Mouse (Mus musculus): ENCODE measurements around the gene Entpd7. TPM values are rescaled to one million over a fixed set of nuclear protein-coding genes. Genes with fewer than 3 reads are reported as not detected.

Gene Entpd7
- polyA plus RNA-seq, 1 experiment from 2014 or later = 8.1 TPM

DNA sequence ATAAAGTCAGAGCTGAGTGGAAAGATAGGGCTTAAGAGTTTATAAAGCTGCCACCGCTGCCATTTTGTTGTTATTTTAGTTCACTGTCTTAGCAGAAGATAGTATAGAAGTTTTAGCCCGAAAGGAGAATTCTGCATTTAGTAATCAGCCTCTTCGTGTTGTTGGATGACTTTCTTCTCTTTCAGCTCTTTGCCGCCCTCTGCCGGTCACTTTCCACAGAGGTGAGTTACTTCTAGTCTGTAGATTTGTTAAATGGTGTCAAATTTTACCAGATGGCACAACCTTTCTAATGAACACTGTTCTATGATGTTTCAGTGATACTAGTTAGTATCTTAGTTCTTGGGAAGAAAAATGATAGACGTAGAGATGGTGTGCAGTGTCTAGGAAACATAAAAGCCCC lies 71.0 kb downstream of the Entpd7 start:
- no peaks in the 10 kb centered on the region for H3K9me3 ChIP-seq (ENCODE audit: control insufficient read depth, low read length)
- ATAC-seq (ENCODE audit: low FRiP score, low TSS enrichment) (0 out of 2 replicates have a peak, but pooled peaks have one; percentile 34), DNase-seq (ENCODE audit: low spot score) (peak; percentile 85)
- WGBS = 23% methylated on average over 6 of the region's 6 CpGs
- no peaks in the 10 kb centered on the region for H3K27me3 ChIP-seq (ENCODE audit: control insufficient read depth, insufficient read depth, low read length)
- H3K4me2 ChIP-seq (replicated peaks; ENCODE audit: low read depth) = no peak overlapping the region
- H3K9ac ChIP-seq (ENCODE audit: low read length) = no peak overlapping the region
- TF ChIP-seq CTCF (IDR thresholded peaks at IDR 0.05; ENCODE audit: low read depth) = peak; percentile 87
- no peak for TF ChIP-seq EP300 (optimal IDR thresholded peaks at IDR 0.05)
- H3K4me3 ChIP-seq (ENCODE audit: low read depth, low read length) = no peak overlapping the region
- H3K36me3 ChIP-seq (ENCODE audit: control insufficient read depth, insufficient read depth, low read length) = no peaks in the 10 kb centered on the region
- H3K4me1 ChIP-seq (replicated peaks; ENCODE audit: control insufficient read depth, insufficient read depth) = no peaks in the 10 kb centered on the region
- no peak overlapping the region for H3K27ac ChIP-seq (replicated peaks)

DNA sequence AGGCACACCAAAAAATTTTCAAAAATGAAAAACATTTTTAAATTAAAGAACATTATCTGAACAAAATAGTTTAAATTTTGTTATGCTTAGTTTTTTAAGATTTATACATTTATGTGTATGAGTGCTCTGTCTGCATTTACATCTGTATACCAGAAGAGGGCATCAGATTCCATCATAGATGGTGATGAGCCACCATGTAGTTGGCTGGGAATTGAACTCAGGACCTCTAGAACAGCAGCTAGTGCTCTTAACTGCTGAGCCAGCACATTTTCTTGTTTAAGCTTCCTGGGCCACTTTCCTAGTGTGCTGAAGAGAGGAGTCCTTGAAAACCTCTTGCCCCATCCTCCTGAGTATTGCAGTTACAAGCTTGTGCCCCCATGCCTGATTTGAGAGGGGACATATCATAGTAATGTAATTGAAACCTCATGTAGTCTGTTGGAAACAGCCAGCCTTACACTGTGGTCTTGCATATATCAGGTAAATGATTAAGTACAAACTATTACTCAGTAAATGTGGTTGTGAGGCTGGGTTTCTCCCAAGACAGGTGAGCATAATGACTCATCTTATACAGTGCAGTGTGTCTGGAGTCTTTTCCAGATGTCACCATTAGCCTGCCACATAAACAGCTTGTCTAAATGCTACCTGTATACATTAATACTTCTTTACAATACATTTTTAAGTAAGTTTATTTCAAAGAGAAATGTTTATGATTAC lies 72.2 kb downstream of the Entpd7 start:
- Histone ChIP-seq H3K4me3 (ENCODE audit: low read depth, low read length) (no peak overlapping the region), H3K4me2 (replicated peaks; ENCODE audit: low read depth) (no peak overlapping the region), H3K9me3 (ENCODE audit: control insufficient read depth, low read length) (no peaks in the 10 kb centered on the region), H3K27ac (replicated peaks) (no peak overlapping the region), H3K36me3 (ENCODE audit: control insufficient read depth, insufficient read depth, low read length) (no peaks in the 10 kb centered on the region), H3K4me1 (replicated peaks; ENCODE audit: control insufficient read depth, insufficient read depth) (no peaks in the 10 kb centered on the region), H3K27me3 (ENCODE audit: control insufficient read depth, insufficient read depth, low read length) (no peaks in the 10 kb centered on the region), H3K9ac (ENCODE audit: low read length) (no peak overlapping the region)
- ATAC-seq (ENCODE audit: low FRiP score, low TSS enrichment) (peak; percentile 81), DNase-seq (ENCODE audit: low spot score) (no peak)
- no peak for TF ChIP-seq EP300 (optimal IDR thresholded peaks at IDR 0.05)
- TF ChIP-seq CTCF (IDR thresholded peaks at IDR 0.05; ENCODE audit: low read depth) = peak; percentile 44

DNA sequence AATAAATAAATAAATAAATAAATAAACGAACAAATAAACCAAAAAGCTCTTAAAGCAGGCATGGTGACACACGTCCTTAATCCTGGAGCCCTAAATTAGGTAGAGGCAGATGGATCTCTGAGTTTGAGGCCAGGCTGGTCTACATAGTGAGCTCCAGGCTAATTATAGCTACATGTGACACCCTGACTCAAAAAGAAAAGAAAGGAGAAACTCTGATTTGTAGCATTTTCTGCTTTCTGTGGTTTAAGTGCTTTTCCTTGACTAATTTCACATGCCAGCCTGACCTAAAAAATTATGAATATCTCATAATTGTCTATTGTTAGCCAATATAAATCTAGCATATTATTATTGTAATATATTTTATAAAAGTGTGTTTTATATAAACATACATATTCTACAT lies 72.9 kb downstream of the Entpd7 start:
- H3K27me3 ChIP-seq (ENCODE audit: control insufficient read depth, insufficient read depth, low read length) = no peaks in the 10 kb centered on the region
- H3K9me3 ChIP-seq (ENCODE audit: control insufficient read depth, low read length) = no peaks in the 10 kb centered on the region
- H3K27ac ChIP-seq (replicated peaks) = no peak overlapping the region
- no peak for TF ChIP-seq CTCF (IDR thresholded peaks at IDR 0.05; ENCODE audit: low read depth)
- TF ChIP-seq EP300 (optimal IDR thresholded peaks at IDR 0.05) = no peak
- ATAC-seq (ENCODE audit: low FRiP score, low TSS enrichment) (no peak), DNase-seq (ENCODE audit: low spot score) (no peak)
- no peaks in the 10 kb centered on the region for H3K4me1 ChIP-seq (replicated peaks; ENCODE audit: control insufficient read depth, insufficient read depth)
- 74% methylated on average over 2 of the region's 2 CpGs for WGBS
- H3K9ac ChIP-seq (ENCODE audit: low read length) = no peak overlapping the region
- H3K36me3 ChIP-seq (ENCODE audit: control insufficient read depth, insufficient read depth, low read length) = no peaks in the 10 kb centered on the region
- H3K4me2 ChIP-seq (replicated peaks; ENCODE audit: low read depth) = no peak overlapping the region
- H3K4me3 ChIP-seq (ENCODE audit: low read depth, low read length) = no peak overlapping the region

DNA sequence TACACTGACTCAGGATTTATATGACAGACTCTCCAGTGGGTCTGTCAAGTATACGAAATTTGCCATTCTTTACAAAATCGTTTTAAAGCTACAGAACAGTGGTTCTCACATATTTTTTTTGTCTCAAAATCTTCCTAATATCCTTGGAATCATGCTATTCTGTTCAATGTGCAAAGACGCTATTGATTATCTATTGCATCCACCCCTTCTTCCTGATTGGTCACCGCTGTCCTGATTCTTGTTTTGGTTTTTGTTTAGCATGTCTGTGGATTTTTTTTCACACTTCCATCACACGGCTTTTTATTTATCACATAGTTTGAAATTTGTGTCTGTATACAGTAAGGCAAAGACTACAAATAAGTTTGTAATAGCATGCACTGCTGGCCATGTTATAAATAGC lies 77.0 kb downstream of the Entpd7 start:
- Histone ChIP-seq H3K9me3 (ENCODE audit: control insufficient read depth, low read length) (no peaks in the 10 kb centered on the region), H3K4me3 (ENCODE audit: low read depth, low read length) (no peak overlapping the region), H3K4me1 (replicated peaks; ENCODE audit: control insufficient read depth, insufficient read depth) (no peaks in the 10 kb centered on the region), H3K27me3 (ENCODE audit: control insufficient read depth, insufficient read depth, low read length) (no peaks in the 10 kb centered on the region), H3K4me2 (replicated peaks; ENCODE audit: low read depth) (no peak overlapping the region), H3K9ac (ENCODE audit: low read length) (no peak overlapping the region), H3K36me3 (ENCODE audit: control insufficient read depth, insufficient read depth, low read length) (no peaks in the 10 kb centered on the region), H3K27ac (replicated peaks) (no peak overlapping the region)
- TF ChIP-seq EP300 (optimal IDR thresholded peaks at IDR 0.05) (no peak), CTCF (IDR thresholded peaks at IDR 0.05; ENCODE audit: low read depth) (no peak)
- DNase-seq (ENCODE audit: low spot score) (no peak), ATAC-seq (ENCODE audit: low FRiP score, low TSS enrichment) (no peak)
- WGBS = 86% methylated on average over 5 of the region's 5 CpGs

DNA sequence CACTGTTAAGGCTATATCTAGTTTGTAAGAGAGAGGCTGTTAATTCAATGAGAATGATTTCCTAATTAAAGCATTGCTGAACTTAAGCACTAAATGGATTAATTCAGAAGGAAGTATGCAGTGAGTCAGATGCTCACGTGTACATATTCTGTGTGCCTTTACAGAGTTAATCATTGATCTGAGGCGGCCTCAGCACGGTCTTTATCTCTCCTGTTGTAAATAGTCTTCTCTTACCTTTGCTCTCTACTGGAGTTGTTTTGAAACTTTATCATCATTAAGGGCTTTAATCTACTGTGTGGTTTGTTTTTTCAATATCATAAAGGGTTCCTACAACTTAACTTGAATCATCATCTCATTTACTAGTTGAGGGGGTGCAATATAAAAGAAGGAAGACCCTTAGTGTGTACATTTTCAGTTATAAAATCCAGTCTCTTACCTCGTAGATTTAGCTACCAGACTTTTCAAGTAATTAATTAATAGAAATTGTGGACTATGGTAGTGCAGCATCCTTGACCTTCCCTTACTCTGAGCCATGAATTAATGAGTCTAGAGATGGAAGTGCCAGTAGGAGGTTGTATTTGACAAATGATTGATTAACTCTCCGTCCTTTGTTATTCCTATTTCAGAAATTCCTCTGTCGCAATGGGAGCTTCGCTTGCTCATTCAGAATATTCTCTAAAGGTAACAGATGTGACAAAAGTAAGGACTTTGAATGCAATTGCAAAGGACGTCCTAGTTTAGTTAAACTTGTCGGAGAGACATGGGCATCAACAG lies 78.3 kb downstream of the Entpd7 start:
- H3K4me3 ChIP-seq (ENCODE audit: low read depth, low read length) = no peak overlapping the region
- no peaks in the 10 kb centered on the region for H3K4me1 ChIP-seq (replicated peaks; ENCODE audit: control insufficient read depth, insufficient read depth)
- H3K9ac ChIP-seq (ENCODE audit: low read length) = no peak overlapping the region
- peak; percentile 43 for DNase-seq (ENCODE audit: low spot score)
- peak; percentile 92 for ATAC-seq (ENCODE audit: low FRiP score, low TSS enrichment)
- TF ChIP-seq EP300 (optimal IDR thresholded peaks at IDR 0.05) (no peak), CTCF (IDR thresholded peaks at IDR 0.05; ENCODE audit: low read depth) (no peak)
- H3K4me2 ChIP-seq (replicated peaks; ENCODE audit: low read depth) = no peak overlapping the region
- H3K27me3 ChIP-seq (ENCODE audit: control insufficient read depth, insufficient read depth, low read length) = no peaks in the 10 kb centered on the region
- no peak overlapping the region for H3K27ac ChIP-seq (replicated peaks)
- 49% methylated on average over 9 of the region's 9 CpGs for WGBS
- H3K36me3 ChIP-seq (ENCODE audit: control insufficient read depth, insufficient read depth, low read length) = no peaks in the 10 kb centered on the region
- H3K9me3 ChIP-seq (ENCODE audit: control insufficient read depth, low read length) = no peaks in the 10 kb centered on the region

DNA sequence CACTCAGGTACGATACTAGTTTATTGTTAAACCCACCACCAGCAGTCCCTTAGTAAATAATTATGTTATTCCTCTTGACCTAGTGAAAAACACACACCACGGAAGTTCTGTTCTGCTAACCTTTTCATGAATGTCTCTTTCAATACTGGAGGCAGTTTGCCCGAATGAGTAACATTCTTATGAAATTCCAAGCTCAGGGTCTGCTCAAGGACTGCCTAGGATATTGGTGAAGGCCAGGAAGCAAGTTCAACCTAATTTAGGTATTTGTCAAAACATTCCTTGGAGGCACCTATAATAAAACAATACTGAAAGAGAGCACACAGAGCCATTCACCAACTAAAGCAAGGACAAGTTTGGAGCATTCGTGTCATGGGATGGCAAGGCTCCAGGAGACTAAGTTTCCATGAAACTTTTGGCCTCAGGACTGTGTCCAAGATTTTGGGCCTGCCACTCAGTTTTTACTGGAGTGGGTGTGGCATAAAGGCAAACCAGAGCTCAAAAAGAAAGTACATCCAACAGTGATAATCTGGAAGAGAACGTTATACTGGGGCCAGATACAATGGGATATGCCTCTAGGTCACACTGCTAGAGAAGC lies 80.0 kb downstream of the Entpd7 start:
- no peaks in the 10 kb centered on the region for H3K36me3 ChIP-seq (ENCODE audit: control insufficient read depth, insufficient read depth, low read length)
- no peak overlapping the region for H3K4me3 ChIP-seq (ENCODE audit: low read depth, low read length)
- H3K9me3 ChIP-seq (ENCODE audit: control insufficient read depth, low read length) = no peaks in the 10 kb centered on the region
- WGBS = 71% methylated on average over 5 of the region's 5 CpGs
- no peak overlapping the region for H3K27ac ChIP-seq (replicated peaks)
- no peak overlapping the region for H3K9ac ChIP-seq (ENCODE audit: low read length)
- no peak for ATAC-seq (ENCODE audit: low FRiP score, low TSS enrichment)
- H3K4me1 ChIP-seq (replicated peaks; ENCODE audit: control insufficient read depth, insufficient read depth) = no peaks in the 10 kb centered on the region
- H3K27me3 ChIP-seq (ENCODE audit: control insufficient read depth, insufficient read depth, low read length) = no peaks in the 10 kb centered on the region
- TF ChIP-seq CTCF (IDR thresholded peaks at IDR 0.05; ENCODE audit: low read depth) = no peak
- no peak for TF ChIP-seq EP300 (optimal IDR thresholded peaks at IDR 0.05)
- H3K4me2 ChIP-seq (replicated peaks; ENCODE audit: low read depth) = no peak overlapping the region
- DNase-seq (ENCODE audit: low spot score) = no peak
